ENCODE assay signal across 11 mouse cellular contexts in the genomic region with DNA sequence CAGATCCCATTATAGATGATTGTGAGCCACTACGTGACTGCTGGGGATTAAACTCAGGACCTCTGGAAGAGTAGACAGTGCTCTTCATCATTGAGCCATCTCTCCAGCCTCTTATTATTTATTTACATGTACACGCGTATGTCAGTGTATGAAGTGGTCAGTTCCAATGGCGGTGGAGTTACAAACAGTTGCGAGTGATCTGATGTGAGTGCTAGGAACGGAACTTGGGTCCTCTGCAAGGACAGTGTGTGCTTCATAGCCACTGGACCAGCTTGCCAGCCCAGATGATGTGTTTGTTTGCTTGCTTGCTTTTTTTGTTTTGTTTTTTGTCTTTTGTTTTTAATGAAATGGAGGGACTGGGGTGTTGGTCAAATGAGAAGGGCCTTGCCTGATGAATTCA. TPM values are rescaled to one million over a fixed set of nuclear protein-coding genes. Genes with fewer than 3 reads are reported as not detected.
DNase-seq lines count a peak whose midpoint lies in the region; ATAC-seq and TF ChIP-seq lines count a peak whose summit lies in the region.
"Had no signal": no experiment of that assay in that cellular context is flagged by ENCODE, and none has a peak within 500 bp of the region (broad histone marks: within the 10 kb centered on the region; RNA-seq: fewer than 3 reads in every experiment).

No protein-coding gene starts in this region.

- H3K9ac ChIP-seq in intestine, embryonic 15.5 days, result no peak overlapping the region
- no peak overlapping the region for H3K9ac ChIP-seq in intestine, postnatal 0 days (ENCODE audit: low read depth, low read length)
- no peak overlapping the region for H3K9ac ChIP-seq in heart, postnatal 0 days (replicated peaks; ENCODE audit: low read depth, low read length)
- H3K9ac ChIP-seq in midbrain, embryonic 15.5 days, result 0 out of 2 replicates have a peak overlapping the region, but pooled peaks have one; percentile 5
- no peak overlapping the region for H3K9ac ChIP-seq in intestine, embryonic 16.5 days (ENCODE audit: low read depth, low read length)
- H3K9ac ChIP-seq: embryonic facial prominence, embryonic 12.5 days; stomach, embryonic 15.5 days had no signal

- H3K4me3 ChIP-seq in intestine, embryonic 15.5 days (replicated peaks), result no peak overlapping the region
- H3K4me3 ChIP-seq in intestine, postnatal 0 days (ENCODE audit: low read depth, low read length), result no peak overlapping the region
- H3K4me3 ChIP-seq in heart, postnatal 0 days (ENCODE audit: low read depth, low read length), result no peak overlapping the region
- H3K4me3 ChIP-seq in midbrain, embryonic 15.5 days, result no peak overlapping the region
- no peak overlapping the region for H3K4me3 ChIP-seq in intestine, embryonic 16.5 days (ENCODE audit: low read length)

- DNase-seq in cerebellum, adult 9-11 months, result peak; percentile 45
- no peak for DNase-seq in cerebellum, postnatal 25 days
- DNase-seq in heart, postnatal 0 days (ENCODE audit: low spot score), result no peak
- DNase-seq in thymus, postnatal 0 days (ENCODE audit: low spot score), result no peak

- no peak for TF ChIP-seq EP300 in heart, postnatal 0 days (IDR thresholded peaks at IDR 0.05; ENCODE audit: low read depth)

- ATAC-seq in intestine, embryonic 15.5 days, result no peak
- ATAC-seq in intestine, postnatal 0 days, result no peak
- no peak for ATAC-seq in heart, postnatal 0 days (ENCODE audit: insufficient read depth, low read depth)
- ATAC-seq in midbrain, embryonic 15.5 days (replicated peaks), result no peak
- ATAC-seq in intestine, embryonic 16.5 days, result no peak

- 0 out of 2 replicates have a peak, but pooled peaks cover 2% of the 10 kb centered on the region for H3K36me3 ChIP-seq in intestine, embryonic 15.5 days
- H3K36me3 ChIP-seq in intestine, postnatal 0 days (ENCODE audit: control insufficient read depth, insufficient read depth), result peaks cover 11% of the 10 kb centered on the region
- peaks cover 16% of the 10 kb centered on the region for H3K36me3 ChIP-seq in heart, postnatal 0 days (replicated peaks; ENCODE audit: control insufficient read depth, insufficient read depth, low read length)
- H3K36me3 ChIP-seq in midbrain, embryonic 15.5 days (replicated peaks), result peaks cover 11% of the 10 kb centered on the region
- H3K36me3 ChIP-seq in intestine, embryonic 16.5 days (ENCODE audit: control insufficient read depth, insufficient read depth, low read length), result peaks cover 8% of the 10 kb centered on the region

- no peaks in the 10 kb centered on the region for H3K9me3 ChIP-seq in intestine, embryonic 15.5 days
- H3K9me3 ChIP-seq in intestine, postnatal 0 days (ENCODE audit: control insufficient read depth), result no peaks in the 10 kb centered on the region
- no peaks in the 10 kb centered on the region for H3K9me3 ChIP-seq in heart, postnatal 0 days (replicated peaks; ENCODE audit: control insufficient read depth, low read length)
- H3K9me3 ChIP-seq in midbrain, embryonic 15.5 days, result no peaks in the 10 kb centered on the region
- no peaks in the 10 kb centered on the region for H3K9me3 ChIP-seq in intestine, embryonic 16.5 days (ENCODE audit: control insufficient read depth, low read length)
- H3K9me3 ChIP-seq: embryonic facial prominence, embryonic 12.5 days; midbrain, embryonic 12.5 days; stomach, embryonic 15.5 days had no signal

- peak overlapping the region; percentile 50; the same call in 1 of the 2 replicates for H3K4me2 ChIP-seq in intestine, embryonic 15.5 days (replicated peaks)
- H3K4me2 ChIP-seq in intestine, postnatal 0 days (replicated peaks; ENCODE audit: low read depth), result no peak overlapping the region; the same call in 1 of the 2 replicates
- 0 out of 2 replicates have a peak overlapping the region, but pooled peaks have one; percentile 48 for H3K4me2 ChIP-seq in heart, postnatal 0 days (ENCODE audit: low read depth, low read length)
- H3K4me2 ChIP-seq in midbrain, embryonic 15.5 days, result no peak overlapping the region
- no peak overlapping the region for H3K4me2 ChIP-seq in intestine, embryonic 16.5 days (ENCODE audit: low read depth, low read length)

- no peaks in the 10 kb centered on the region for H3K27me3 ChIP-seq in intestine, embryonic 15.5 days (replicated peaks)
- no peaks in the 10 kb centered on the region for H3K27me3 ChIP-seq in intestine, postnatal 0 days (replicated peaks; ENCODE audit: control insufficient read depth, insufficient read depth, low read length)
- no peaks in the 10 kb centered on the region for H3K27me3 ChIP-seq in heart, postnatal 0 days (ENCODE audit: control insufficient read depth, insufficient read depth, low read length)
- no peaks in the 10 kb centered on the region for H3K27me3 ChIP-seq in midbrain, embryonic 15.5 days (replicated peaks)
- H3K27me3 ChIP-seq in intestine, embryonic 16.5 days (replicated peaks; ENCODE audit: control insufficient read depth, insufficient read depth, low read length), result no peaks in the 10 kb centered on the region
- H3K27me3 ChIP-seq: embryonic facial prominence, embryonic 12.5 days; midbrain, embryonic 12.5 days; stomach, embryonic 15.5 days had no signal

- 91% methylated on average over 6 of the region's 6 CpGs for WGBS in intestine, embryonic 15.5 days
- WGBS in intestine, postnatal 0 days, result 92% methylated on average over 6 of the region's 6 CpGs
- 90% methylated on average over 6 of the region's 6 CpGs for WGBS in heart, postnatal 0 days
- WGBS in midbrain, embryonic 15.5 days, result 93% methylated on average over 6 of the region's 6 CpGs
- 92% methylated on average over 6 of the region's 6 CpGs for WGBS in intestine, embryonic 16.5 days

- H3K27ac ChIP-seq in intestine, embryonic 15.5 days, result no peak overlapping the region
- no peak overlapping the region for H3K27ac ChIP-seq in intestine, postnatal 0 days (ENCODE audit: low read depth, low read length)
- 0 out of 2 replicates have a peak overlapping the region, but pooled peaks have one; percentile 72 for H3K27ac ChIP-seq in heart, postnatal 0 days (ENCODE audit: low read depth)
- H3K27ac ChIP-seq in midbrain, embryonic 15.5 days, result 0 out of 2 replicates have a peak overlapping the region, but pooled peaks have one; percentile 71
- H3K27ac ChIP-seq in intestine, embryonic 16.5 days (ENCODE audit: low read length), result no peak overlapping the region
- H3K27ac ChIP-seq: stomach, embryonic 15.5 days had no signal

- no peak for TF ChIP-seq CTCF in intestine, postnatal 0 days (IDR thresholded peaks at IDR 0.05; ENCODE audit: low read depth)
- TF ChIP-seq CTCF in heart, postnatal 0 days (IDR thresholded peaks at IDR 0.05; ENCODE audit: low read depth), result no peak

- 0 out of 2 replicates have a peak, but pooled peaks cover 4% of the 10 kb centered on the region for H3K4me1 ChIP-seq in intestine, embryonic 15.5 days (replicated peaks)
- H3K4me1 ChIP-seq in intestine, postnatal 0 days (replicated peaks; ENCODE audit: control insufficient read depth, insufficient read depth, low read length), result no peaks in the 10 kb centered on the region
- peaks cover 6% of the 10 kb centered on the region; the same call in 1 of the 2 replicates for H3K4me1 ChIP-seq in heart, postnatal 0 days (ENCODE audit: control insufficient read depth, insufficient read depth)
- H3K4me1 ChIP-seq in midbrain, embryonic 15.5 days, result peaks cover 21% of the 10 kb centered on the region
- H3K4me1 ChIP-seq in intestine, embryonic 16.5 days (ENCODE audit: control insufficient read depth, insufficient read depth, low read length), result peaks cover 3% of the 10 kb centered on the region

RNA-seq across cellular contexts. Expression of gene Nme1, which starts 0.8 kb away (rescaled TPM):
- polyA plus RNA-seq in intestine, embryonic 15.5 days (2015; fragmentation: Nextera tagmentation; extraction: Ambion mirVana), result 162 and 174 TPM in 2 replicates
- 132 and 146 TPM in 2 replicates for polyA plus RNA-seq in intestine, postnatal 0 days (2015; fragmentation: Nextera tagmentation; extraction: Ambion mirVana)
- 17.2 and 46.8 TPM in 2 replicates for total RNA-seq in heart, postnatal 0 days (2014; rRNA removed; ENCODE audit: low replicate concordance)
- 56.1 and 63.1 TPM in 2 replicates for polyA plus RNA-seq in heart, postnatal 0 days (2015; fragmentation: Nextera tagmentation; extraction: Ambion mirVana)
- 473 and 498 TPM in 2 replicates for polyA plus RNA-seq in midbrain, embryonic 15.5 days (2015; fragmentation: Nextera tagmentation; extraction: Ambion mirVana)
- 200 and 230 TPM in 2 replicates for polyA plus RNA-seq in thymus, postnatal 0 days (2015; fragmentation: Nextera tagmentation; extraction: Ambion mirVana)
- 156 and 157 TPM in 2 replicates for polyA plus RNA-seq in intestine, embryonic 16.5 days (2015; fragmentation: Nextera tagmentation; extraction: Ambion mirVana)

RNA-seq across cellular contexts. Expression of gene Gm20390, which starts 1.1 kb away (rescaled TPM):
- 432 and 477 TPM in 2 replicates for polyA plus RNA-seq in intestine, embryonic 15.5 days (2015; fragmentation: Nextera tagmentation; extraction: Ambion mirVana)
- 228 and 239 TPM in 2 replicates for polyA plus RNA-seq in intestine, postnatal 0 days (2015; fragmentation: Nextera tagmentation; extraction: Ambion mirVana)
- total RNA-seq in heart, postnatal 0 days (2014; rRNA removed; ENCODE audit: low replicate concordance), result 61.8 and 75.6 TPM in 2 replicates
- 183 and 191 TPM in 2 replicates for polyA plus RNA-seq in heart, postnatal 0 days (2015; fragmentation: Nextera tagmentation; extraction: Ambion mirVana)
- 299 and 314 TPM in 2 replicates for polyA plus RNA-seq in midbrain, embryonic 15.5 days (2015; fragmentation: Nextera tagmentation; extraction: Ambion mirVana)
- 348 and 383 TPM in 2 replicates for polyA plus RNA-seq in thymus, postnatal 0 days (2015; fragmentation: Nextera tagmentation; extraction: Ambion mirVana)
- polyA plus RNA-seq in intestine, embryonic 16.5 days (2015; fragmentation: Nextera tagmentation; extraction: Ambion mirVana), result 415 and 469 TPM in 2 replicates

RNA-seq across cellular contexts. Expression of gene Nme2, which starts 13.1 kb away (rescaled TPM):
- polyA plus RNA-seq in intestine, embryonic 15.5 days (2015; fragmentation: Nextera tagmentation; extraction: Ambion mirVana), result 311 and 348 TPM in 2 replicates
- 370 and 400 TPM in 2 replicates for polyA plus RNA-seq in intestine, postnatal 0 days (2015; fragmentation: Nextera tagmentation; extraction: Ambion mirVana)
- 921 and 1,000 TPM in 2 replicates for total RNA-seq in heart, postnatal 0 days (2014; rRNA removed; ENCODE audit: low replicate concordance)
- 942 and 966 TPM in 2 replicates for polyA plus RNA-seq in heart, postnatal 0 days (2015; fragmentation: Nextera tagmentation; extraction: Ambion mirVana)
- polyA plus RNA-seq in midbrain, embryonic 15.5 days (2015; fragmentation: Nextera tagmentation; extraction: Ambion mirVana), result 68.6 and 70.3 TPM in 2 replicates
- polyA plus RNA-seq in thymus, postnatal 0 days (2015; fragmentation: Nextera tagmentation; extraction: Ambion mirVana), result 134 and 143 TPM in 2 replicates
- 300 and 311 TPM in 2 replicates for polyA plus RNA-seq in intestine, embryonic 16.5 days (2015; fragmentation: Nextera tagmentation; extraction: Ambion mirVana)

RNA-seq across cellular contexts. Expression of gene Spag9, which starts 26.7 kb away (rescaled TPM):
- 30.7 and 31.5 TPM in 2 replicates for polyA plus RNA-seq in intestine, embryonic 15.5 days (2015; fragmentation: Nextera tagmentation; extraction: Ambion mirVana)
- 64.1 and 72.3 TPM in 2 replicates for polyA plus RNA-seq in intestine, postnatal 0 days (2015; fragmentation: Nextera tagmentation; extraction: Ambion mirVana)
- total RNA-seq in heart, postnatal 0 days (2014; rRNA removed; ENCODE audit: low replicate concordance), result 47.8 and 48.7 TPM in 2 replicates
- 39.5 and 40.0 TPM in 2 replicates for polyA plus RNA-seq in heart, postnatal 0 days (2015; fragmentation: Nextera tagmentation; extraction: Ambion mirVana)
- 85.5 and 88.9 TPM in 2 replicates for polyA plus RNA-seq in midbrain, embryonic 15.5 days (2015; fragmentation: Nextera tagmentation; extraction: Ambion mirVana)
- polyA plus RNA-seq in thymus, postnatal 0 days (2015; fragmentation: Nextera tagmentation; extraction: Ambion mirVana), result 32.1 and 41.4 TPM in 2 replicates
- polyA plus RNA-seq in intestine, embryonic 16.5 days (2015; fragmentation: Nextera tagmentation; extraction: Ambion mirVana), result 17.8 and 23.4 TPM in 2 replicates

Comparison
In these comparisons a context has a peak if more than half of its experiments do, and no peak if none do; other contexts are left out.
1. H3K4me2 ChIP-seq: peak in intestine, embryonic 15.5 days (single experiment) and heart, postnatal 0 days (single experiment); none in intestine, postnatal 0 days (single experiment), midbrain, embryonic 15.5 days (single experiment) and intestine, embryonic 16.5 days (single experiment).
2. H3K27ac ChIP-seq: peak in heart, postnatal 0 days (single experiment) and midbrain, embryonic 15.5 days (single experiment); none in intestine, embryonic 15.5 days (single experiment), intestine, postnatal 0 days (single experiment) and intestine, embryonic 16.5 days (single experiment).